Mouse (Mus musculus) left cerebral cortex, adult 18-20 months (tissue): ENCODE results near the gene Slc39a12. TPM values are rescaled to one million over a fixed set of nuclear protein-coding genes. Genes with fewer than 3 reads are reported as not detected.

ENCODE experiments used
- total RNA-seq, 2 experiments: library from RNA; stranded (reverse); gene quantifications; 2 replicates each; pipeline ENCODE4 v1.2.3; 2021

Slc39a12 gene
- total RNA-seq, 2 experiments from 2014 or later = 26.8 to 34.5 TPM

Other genes with a start within 250 kb of the Slc39a12 start
- under 1 TPM; 0.12 to 0.14 TPM for gene Tmem236, start 213.8 kb upstream of the Slc39a12 start, total RNA-seq
- gene Mrc1, start 158.9 kb upstream of the Slc39a12 start, total RNA-seq = 1 to 10 TPM; 4.8 to 5.2 TPM
- gene Cacnb2, start 214.8 kb downstream of the Slc39a12 start, total RNA-seq = 10 to 100 TPM; 48.3 to 49.7 TPM